Mouse (Mus musculus) CH12.LX (cell line): ENCODE measurements around the gene Serac1. TPM values are rescaled to one million over a fixed set of nuclear protein-coding genes. Genes with fewer than 3 reads are reported as not detected.

ENCODE experiments used
- DNase-seq: peaks from one replicate; pipeline ENCODE4 v3.0.0-alpha.2; 2013; ENCODE audit errors: extremely low read depth
- H3K27ac ChIP-seq: 2 replicates; pipeline ENCODE4 v1.5.1; 2012; ENCODE audit warnings: low read depth, mild to moderate bottlenecking, control low read depth, moderate library complexity; ENCODE audit not compliant: insufficient read depth
- H3K27me3 ChIP-seq: replicated peaks from 2 replicates; pipeline ENCODE3; 2012; ENCODE audit warnings: inconsistent platforms
- H3K36me3 ChIP-seq, 2 experiments: replicated peaks in 1 of 2; 2 replicates each; pipeline versions ENCODE3 to v1.6.1; 2012; ENCODE audit warnings: inconsistent platforms in 1 of 2, low read length in 1 of 2, mild to moderate bottlenecking in 1 of 2, mixed read lengths in 1 of 2, moderate library complexity in 1 of 2; ENCODE audit not compliant: control insufficient read depth in 1 of 2, insufficient read depth in 1 of 2
- H3K4me1 ChIP-seq, 2 experiments: 2 replicates each; pipeline ENCODE4 v1.6.1; 2012; ENCODE audit warnings: inconsistent platforms in 1 of 2, moderate library complexity in 1 of 2; ENCODE audit not compliant: insufficient read depth in 2 of 2, control insufficient read depth in 1 of 2
- H3K4me2 ChIP-seq: 2 replicates; pipeline ENCODE4 v1.6.1; 2012; ENCODE audit warnings: low read depth, mild to moderate bottlenecking, control low read depth; ENCODE audit not compliant: poor library complexity, insufficient read depth, severe bottlenecking
- H3K4me3 ChIP-seq, 3 experiments: fragments of 150-350 bp in 1 of 3; sonication (generic) in 1 of 3; replicated peaks in 1 of 3; 2 replicates each; pipeline versions ENCODE3 to v1.5.1; 2011 to 2012; ENCODE audit warnings: low read depth in 2 of 3, low read length in 2 of 3, mild to moderate bottlenecking in 2 of 3, moderate library complexity in 2 of 3, control low read depth in 1 of 3, improper control_type of control experiment in 1 of 3, inconsistent platforms in 1 of 3, mixed read lengths in 1 of 3; ENCODE audit not compliant: poor library complexity in 1 of 3
- H3K79me2 ChIP-seq: replicated peaks from 2 replicates; pipeline ENCODE4 v1.6.1; 2012; ENCODE audit warnings: mild to moderate bottlenecking, moderate library complexity; ENCODE audit not compliant: control insufficient read depth, poor library complexity, insufficient read depth, severe bottlenecking; ENCODE audit errors: extremely low read depth
- H3K9ac ChIP-seq: 2 replicates; pipeline ENCODE4 v1.6.1; 2012; ENCODE audit warnings: low read depth, mild to moderate bottlenecking, control low read depth, moderate library complexity; ENCODE audit not compliant: insufficient read depth
- H3K9me3 ChIP-seq: replicated peaks from 2 replicates; pipeline ENCODE3; 2012; ENCODE audit warnings: low read length, inconsistent platforms, mixed read lengths
- BHLHE40 ChIP-seq: IDR thresholded peaks from 2 replicates; pipeline ENCODE4 v1.6.1; 2011; ENCODE audit warnings: mild to moderate bottlenecking, low read depth, low read length, improper control_type of control experiment
- CTCF ChIP-seq, 2 experiments: IDR thresholded peaks in 1 of 2; conservative IDR thresholded peaks in 1 of 2; 2 replicates each; pipeline ENCODE4 v1.5.1; 2011 to 2012; ENCODE audit warnings: low read depth in 2 of 2, low read length in 2 of 2, improper control_type of control experiment in 1 of 2, inconsistent platforms in 1 of 2, mild to moderate bottlenecking in 1 of 2, moderate library complexity in 1 of 2
- EP300 ChIP-seq: IDR thresholded peaks from 2 replicates; pipeline ENCODE4 v1.6.1; 2011; ENCODE audit warnings: low read length, improper control_type of control experiment
- GABPA ChIP-seq: IDR thresholded peaks from 2 replicates; pipeline ENCODE4 v1.6.1; 2012; ENCODE audit warnings: low read depth, low read length, improper control_type of control experiment, inconsistent platforms; ENCODE audit not compliant: insufficient replicate concordance
- JUN ChIP-seq: IDR thresholded peaks from 2 replicates; pipeline ENCODE4 v1.6.1; 2011; ENCODE audit warnings: low read depth, mild to moderate bottlenecking, low read length, improper control_type of control experiment, moderate library complexity; ENCODE audit not compliant: insufficient read depth
- MAX ChIP-seq: IDR thresholded peaks from 2 replicates; pipeline ENCODE4 v1.6.1; 2011; ENCODE audit warnings: low read length, improper control_type of control experiment
- MXI1 ChIP-seq: IDR thresholded peaks from 2 replicates; pipeline ENCODE4 v1.6.1; 2011; ENCODE audit warnings: mild to moderate bottlenecking, low read depth, low read length, improper control_type of control experiment
- PAX5 ChIP-seq: IDR thresholded peaks from 2 replicates; pipeline ENCODE4 v1.6.1; 2012; ENCODE audit warnings: low read length, inconsistent platforms, mixed read lengths
- POLR2A ChIP-seq: IDR thresholded peaks from 2 replicates; pipeline ENCODE4 v1.6.1; 2011; ENCODE audit warnings: low read depth, mild to moderate bottlenecking, improper control_type of control experiment, low read length
- RAD21 ChIP-seq: IDR thresholded peaks from 2 replicates; pipeline ENCODE4 v1.6.1; 2011; ENCODE audit warnings: low read depth, mild to moderate bottlenecking, low read length, improper control_type of control experiment, moderate library complexity
- RCOR1 ChIP-seq: conservative IDR thresholded peaks from 2 replicates; pipeline ENCODE4 v1.6.1; 2012; ENCODE audit warnings: low read depth, mild to moderate bottlenecking, inconsistent platforms, low read length, improper control_type of control experiment
- SIN3A ChIP-seq: IDR thresholded peaks from 2 replicates; pipeline ENCODE4 v1.6.1; 2012; ENCODE audit warnings: low read length, improper control_type of control experiment, inconsistent platforms
- TCF12 ChIP-seq: IDR thresholded peaks from 2 replicates; pipeline ENCODE4 v1.6.1; 2014; ENCODE audit warnings: low read depth, mild to moderate bottlenecking, inconsistent platforms, low read length, improper control_type of control experiment
- UBTF ChIP-seq: IDR thresholded peaks from 2 replicates; pipeline ENCODE4 v1.6.1; 2012; ENCODE audit warnings: low read depth, mild to moderate bottlenecking, inconsistent platforms, low read length, improper control_type of control experiment, moderate library complexity
- USF2 ChIP-seq: conservative IDR thresholded peaks from 2 replicates; pipeline ENCODE4 v1.6.1; 2011; ENCODE audit warnings: low read depth, low read length, improper control_type of control experiment
- ZKSCAN1 ChIP-seq: IDR thresholded peaks from 2 replicates; pipeline ENCODE4 v1.6.1; 2012; ENCODE audit warnings: low read depth, inconsistent platforms, low read length, improper control_type of control experiment, borderline replicate concordance
- ZMIZ1 ChIP-seq: IDR thresholded peaks from 2 replicates; pipeline ENCODE4 v1.6.1; 2012; ENCODE audit warnings: low read depth, mild to moderate bottlenecking, inconsistent platforms, low read length, improper control_type of control experiment
- ZNF384 ChIP-seq: IDR thresholded peaks from 2 replicates; pipeline ENCODE4 v1.6.1; 2012; ENCODE audit warnings: low read depth, low read length, improper control_type of control experiment, inconsistent platforms
- dilution Hi-C: fragments of 300-500 bp; cut with MboI; formaldehyde crosslinking; loops from 2 replicates; pipeline ENCODE4 v1.14.3; 2020; ENCODE audit warnings: low sequenced_read_pairs; ENCODE audit not compliant: extremely low pct_unique_long_range_greater_than_20kb, extremely low pct_ligation_motif_present
- in situ Hi-C: fragments of 300-500 bp; cut with MboI; formaldehyde crosslinking; loops from 3 replicates; pipeline ENCODE4 v1.14.3; 2019; ENCODE audit warnings: low sequenced_read_pairs, low pct_ligation_motif_present, low pct_unique_long_range_greater_than_20kb, mixed read lengths
- polyA plus RNA-seq: library from polyadenylated mRNA; unstranded; fragments of >175 nt; gene quantifications from 2 replicates; pipeline ENCODE4 v1.2.1, GENCODE M21; 2012; ENCODE audit warnings: low read depth; ENCODE audit not compliant: insufficient read length
- total RNA-seq, 2 experiments: library from RNA; depleted of rRNA; stranded (reverse); fragments of 300-350 nt in 1 of 2; fragments of >200 nt in 1 of 2; gene quantifications; 2 replicates each; pipeline ENCODE4 v1.2.3; 2012 to 2014

The Serac1 gene
- total and polyA plus RNA-seq, 3 experiments: 1.9 to 2.9 (median 2.1) TPM

- H3K4me2 ChIP-seq: no peak overlapping the region
- H3K9me3 ChIP-seq: no peaks in the 10 kb centered on the region
- no peak overlapping the region for H3K4me3 ChIP-seq
- H3K79me2 ChIP-seq: no peaks in the 10 kb centered on the region
- no peaks in the 10 kb centered on the region for H3K27me3 ChIP-seq
- TF ChIP-seq MAX (no peak), EP300 (no peak), TCF12 (no peak), JUN (no peak), POLR2A (no peak), PAX5 (no peak), RAD21 (no peak), RCOR1 (no peak), MXI1 (no peak), GABPA (no peak), USF2 (no peak), ZKSCAN1 (no peak), UBTF (no peak), ZNF384 (no peak), SIN3A (no peak), BHLHE40 (no peak), ZMIZ1 (no peak)
- TF ChIP-seq, all 38 proteins: peak for 0
- peaks cover 2 to 62% of the 10 kb centered on the region in 2 experiments for H3K36me3 ChIP-seq
- peaks cover 33 to 63% of the 10 kb centered on the region in 2 experiments for H3K4me1 ChIP-seq
- in situ Hi-C loops: loop anchor here (25.0 kb wide), 1 partner anchor 581 kb away; the partner anchor contains the start of gene Tmem242
- no peak for DNase-seq
- no peak overlapping the region for H3K9ac ChIP-seq
- dilution Hi-C loops: no loop called here
- H3K27ac ChIP-seq: no peak overlapping the region
These were observed 61.2 kb downstream of the Serac1 start for GRCm38 (mm10) chr17:6018348-6018747.

DNA sequence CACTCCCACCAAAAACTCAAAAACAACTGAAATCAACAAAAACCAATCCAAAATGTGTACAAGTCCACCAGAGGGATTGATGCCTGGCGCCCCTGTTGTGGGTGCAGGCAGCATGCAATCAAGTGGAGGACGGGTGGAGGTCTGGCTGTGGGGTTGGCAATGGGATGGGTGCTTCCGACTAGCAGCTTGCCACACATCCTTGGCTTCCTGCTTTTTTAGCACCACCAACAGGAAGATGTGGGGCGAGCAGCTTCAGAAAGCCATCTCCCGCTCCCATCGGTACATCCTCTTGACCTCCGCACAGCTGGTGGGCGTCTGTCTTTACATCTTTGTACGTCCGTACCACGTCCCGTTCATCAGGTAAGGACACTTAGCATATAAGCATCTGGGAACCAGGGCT lies 62.3 kb downstream of the Serac1 start:
- dilution Hi-C loops: no loop called here
- no peak for DNase-seq
- no peaks in the 10 kb centered on the region for H3K27me3 ChIP-seq
- H3K27ac ChIP-seq: no peak overlapping the region
- TF ChIP-seq CTCF (conservative IDR thresholded peaks at IDR 0.05 in 1 of 2, IDR thresholded peaks at IDR 0.05 in 1 of 2; ENCODE audit: low read depth in 2 of 2, low read length in 2 of 2): peak in 1 of 2 experiments; percentile 30; a peak in 1 of 4 replicates
- no peak for TF ChIP-seq ZKSCAN1
- peak; percentile 19 for TF ChIP-seq RAD21
- TF ChIP-seq, all 38 proteins: peak for 2
- peaks cover 2 to 54% of the 10 kb centered on the region in 2 experiments for H3K36me3 ChIP-seq
- H3K4me3 ChIP-seq: no peak overlapping the region
- peaks cover 37 to 72% of the 10 kb centered on the region in 2 experiments for H3K4me1 ChIP-seq
- no peaks in the 10 kb centered on the region for H3K9me3 ChIP-seq
- no peaks in the 10 kb centered on the region for H3K79me2 ChIP-seq
- no peak overlapping the region for H3K9ac ChIP-seq
- in situ Hi-C loops: loop anchor here (25.0 kb wide), 1 partner anchor 580 kb away; the partner anchor contains the start of gene Tmem242
- no peak overlapping the region for H3K4me2 ChIP-seq
